Mouse (Mus musculus) forebrain, embryonic 15.5 days (tissue): ENCODE measurements around the gene Pygo2. TPM values are rescaled to one million over a fixed set of nuclear protein-coding genes. Genes with fewer than 3 reads are reported as not detected.

Source experiments
- ATAC-seq: fragments of 200-750 bp; cut with Nextera tagmentation; replicated peaks from 2 replicates; pipeline ENCODE4 v1.8.0; 2017; ENCODE audit warnings: mild to moderate bottlenecking, moderate TSS enrichment, moderate library complexity
- H3K27ac ChIP-seq: fragments of 300-500 bp; sonication (generic); replicated peaks from 2 replicates; pipeline ENCODE4 v1.5.1; 2015; ENCODE audit warnings: mild to moderate bottlenecking, inconsistent platforms
- H3K27me3 ChIP-seq: fragments of 300-500 bp; sonication (generic); 2 replicates; pipeline ENCODE4 v1.6.1; 2015; ENCODE audit warnings: inconsistent platforms
- H3K36me3 ChIP-seq: fragments of 300-500 bp; sonication (generic); 2 replicates; pipeline ENCODE4 v1.6.1; 2015; ENCODE audit warnings: mild to moderate bottlenecking, inconsistent platforms
- H3K4me1 ChIP-seq: fragments of 300-500 bp; sonication (generic); 2 replicates; pipeline ENCODE4 v1.6.1; 2015; ENCODE audit warnings: inconsistent platforms
- H3K4me2 ChIP-seq: fragments of 300-500 bp; sonication (generic); replicated peaks from 2 replicates; pipeline ENCODE4 v1.6.1; 2015; ENCODE audit warnings: mild to moderate bottlenecking, inconsistent platforms
- H3K4me3 ChIP-seq: fragments of 300-500 bp; sonication (generic); 2 replicates; pipeline ENCODE4 v1.5.1; 2015; ENCODE audit warnings: mild to moderate bottlenecking, inconsistent platforms
- H3K9ac ChIP-seq: fragments of 300-500 bp; sonication (generic); replicated peaks from 2 replicates; pipeline ENCODE4 v1.6.1; 2015; ENCODE audit warnings: mild to moderate bottlenecking, inconsistent platforms
- H3K9me3 ChIP-seq: fragments of 300-500 bp; sonication (generic); 2 replicates; pipeline ENCODE4 v1.6.1; 2016; ENCODE audit warnings: inconsistent platforms
- WGBS: fragments of 180-500 bp; shearing (Covaris S2); methylation state at CpG from one replicate; pipeline ENCODE4 v1.1.7; 2015; ENCODE audit warnings: mixed read lengths; 5-methylcytosine and 5-hydroxymethylcytosine counted together
- polyA plus RNA-seq: library from polyadenylated mRNA; unstranded; fragments of >200 nt; fragmentation: Nextera tagmentation; extraction: Ambion mirVana; gene quantifications from 2 replicates; pipeline ENCODE4 v1.2.1, GENCODE M21; 2015

Pygo2 gene
- polyA plus RNA-seq, 1 experiment from 2014 or later, result 41.5 TPM

DNA sequence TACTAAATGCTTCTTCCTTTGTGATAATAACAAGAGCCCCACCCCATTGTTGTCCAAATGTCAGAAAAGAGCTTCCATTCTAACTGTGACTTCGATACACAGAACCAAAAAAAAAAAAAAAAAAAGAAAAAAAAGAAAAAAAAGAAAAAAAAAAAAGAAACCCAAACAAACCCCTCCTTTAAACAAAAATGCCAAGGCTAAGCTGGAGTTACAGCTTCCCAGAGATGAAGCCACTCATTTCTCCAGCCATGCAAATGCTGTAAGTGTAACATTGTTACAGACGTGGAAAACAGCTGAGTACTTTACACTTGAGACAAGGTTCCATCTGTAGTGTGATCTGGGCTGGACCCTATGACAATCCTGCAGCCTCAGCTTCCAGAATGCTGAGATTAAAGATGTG is 12.9 kb upstream of the Pygo2 start:
- ATAC-seq, result no peak
- Histone ChIP-seq H3K9ac (peak overlapping the region; percentile 47), H3K27ac (peak overlapping the region; percentile 87), H3K27me3 (no peaks in the 10 kb centered on the region), H3K4me1 (peaks cover 45% of the 10 kb centered on the region), H3K4me3 (peak overlapping the region; percentile 58), H3K4me2 (peak overlapping the region; percentile 85), H3K9me3 (no peaks in the 10 kb centered on the region), H3K36me3 (peaks cover 20% of the 10 kb centered on the region)
- WGBS, result 14% methylated on average over 2 of the region's 2 CpGs

DNA sequence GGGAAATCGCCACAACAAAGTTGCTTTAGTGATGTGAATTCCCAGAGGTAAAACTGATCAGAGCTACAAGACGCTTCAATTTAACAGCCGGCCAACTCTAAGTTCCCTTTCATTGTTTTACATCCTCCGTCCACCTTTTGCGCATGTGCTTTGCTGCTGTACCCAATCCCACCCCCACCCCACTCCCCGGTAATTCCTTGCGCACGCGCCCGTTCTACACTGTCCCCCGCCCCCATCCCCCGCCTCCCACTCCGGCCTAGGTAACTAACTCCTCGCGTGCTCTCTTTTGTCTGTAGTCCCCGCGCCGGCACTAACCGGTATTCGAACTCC is 12.2 kb upstream of the Pygo2 start:
- peak overlapping the region; percentile 87 for H3K27ac ChIP-seq
- peak overlapping the region; percentile 85 for H3K4me2 ChIP-seq
- H3K9me3 ChIP-seq, result no peaks in the 10 kb centered on the region
- H3K4me3 ChIP-seq, result peak overlapping the region; percentile 58
- peak; percentile 59 for ATAC-seq
- H3K36me3 ChIP-seq, result peaks cover 20% of the 10 kb centered on the region
- peaks cover 43% of the 10 kb centered on the region for H3K4me1 ChIP-seq
- peak overlapping the region; percentile 47 for H3K9ac ChIP-seq
- under 1% methylated on average over 20 of the region's 20 CpGs for WGBS
- no peaks in the 10 kb centered on the region for H3K27me3 ChIP-seq

DNA sequence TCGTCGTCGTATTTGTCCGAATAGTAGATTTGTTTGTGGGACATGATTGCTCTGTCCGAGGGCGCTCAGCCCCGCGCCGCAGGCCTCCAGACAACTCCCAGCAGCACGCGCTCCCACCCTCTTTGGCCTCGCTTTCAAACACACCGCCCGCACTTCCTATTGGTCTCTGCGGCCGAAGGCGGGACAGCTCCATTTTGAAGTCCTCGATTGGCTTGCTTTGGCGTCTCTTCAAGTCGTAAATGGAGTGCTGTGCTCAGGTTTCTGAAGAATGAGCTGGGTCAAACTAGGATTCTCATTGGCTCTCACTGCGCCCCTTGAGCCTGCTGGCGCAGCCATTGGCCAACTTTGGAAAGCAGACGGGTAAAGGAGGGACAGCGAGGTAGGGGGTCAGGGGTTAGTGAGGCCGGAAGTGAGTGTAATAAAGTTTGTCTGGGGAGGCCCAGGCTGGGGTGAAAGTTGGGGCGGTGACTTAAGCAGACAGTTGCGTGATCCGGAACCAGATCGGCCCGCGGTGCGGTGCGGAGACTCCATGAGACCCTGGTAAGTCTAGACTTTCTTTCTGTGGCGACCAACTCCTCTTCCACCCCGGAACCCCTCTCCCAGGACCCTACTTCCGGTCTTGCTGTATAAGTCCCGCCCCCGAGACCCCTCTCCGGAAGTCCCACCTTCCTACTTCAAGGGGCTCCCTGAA is 11.7 kb upstream of the Pygo2 start, which contains the start of the genes Cks1b and Shc1:
Gene Cks1b, minus strand, starts transcription at position 214 of the 691 bp plus-strand sequence.
Gene Shc1, plus strand, starts transcription at position 274 of the 691 bp plus-strand sequence.
- Histone ChIP-seq H3K9ac (peak within 1 kb of the TSS; percentile 48), H3K4me1 (peaks cover 43% of the 10 kb centered on the region), H3K4me2 (peak within 1 kb of the TSS; percentile 85), H3K27ac (peak within 1 kb of the TSS; percentile 87), H3K36me3 (peaks cover 20% of the 10 kb centered on the region), H3K27me3 (no peaks in the 10 kb centered on the region), H3K4me3 (peak within 1 kb of the TSS; percentile 58), H3K9me3 (no peaks in the 10 kb centered on the region)
- under 1% methylated on average over 39 of the region's 39 CpGs for WGBS
- peak; percentile 95 for ATAC-seq

DNA sequence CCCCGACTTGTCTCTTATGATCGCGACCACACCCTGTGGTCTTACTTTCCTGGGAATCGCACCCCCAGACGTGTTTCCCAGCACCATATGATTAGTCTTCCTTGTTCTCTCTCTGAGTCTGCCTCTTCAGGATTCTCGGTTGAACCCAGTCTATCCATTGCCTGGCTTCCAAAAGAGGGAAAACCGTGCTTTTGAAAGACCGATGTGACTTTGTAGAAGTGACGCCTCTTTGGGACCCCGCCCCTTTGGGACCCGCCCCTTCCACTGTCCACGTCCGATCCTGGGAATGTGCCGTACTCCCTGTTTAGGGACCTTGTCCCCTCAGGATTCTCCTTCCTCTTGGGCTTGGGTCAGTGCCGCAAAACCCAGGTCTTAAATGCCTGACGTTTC is 11.2 kb upstream of the Pygo2 start:
- peaks cover 19% of the 10 kb centered on the region for H3K36me3 ChIP-seq
- H3K27ac ChIP-seq, result peak overlapping the region; percentile 87
- peak overlapping the region; percentile 85 for H3K4me2 ChIP-seq
- ATAC-seq, result peak; percentile 5; the same call in 1 of the 2 replicates
- H3K27me3 ChIP-seq, result no peaks in the 10 kb centered on the region
- H3K4me3 ChIP-seq, result peak overlapping the region; percentile 58
- H3K4me1 ChIP-seq, result peaks cover 43% of the 10 kb centered on the region
- H3K9me3 ChIP-seq, result no peaks in the 10 kb centered on the region
- WGBS, result 0% methylated on average over 16 of the region's 16 CpGs
- H3K9ac ChIP-seq, result peak overlapping the region; percentile 48

DNA sequence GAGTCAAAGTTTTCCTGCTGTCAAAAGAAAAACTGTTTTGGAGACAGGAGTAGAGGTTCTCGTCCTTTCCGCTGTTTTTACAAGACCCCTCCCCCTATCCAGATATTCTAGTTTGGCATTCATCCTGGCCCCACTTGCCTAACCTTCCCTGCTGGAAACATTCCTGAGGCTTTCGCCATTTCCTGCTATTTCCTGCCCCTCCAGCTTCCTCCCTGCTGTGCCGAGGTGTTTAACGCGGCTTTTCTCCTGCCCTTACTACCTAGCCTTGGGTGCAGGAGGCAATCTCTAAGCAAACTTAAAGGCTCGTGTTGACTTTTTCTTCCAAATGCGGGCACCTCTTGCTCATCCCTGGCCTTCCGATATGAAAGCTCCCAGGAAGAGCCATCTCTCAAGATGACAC is 10.4 kb upstream of the Pygo2 start:
- Histone ChIP-seq H3K27ac (peak overlapping the region; percentile 87), H3K4me1 (peaks cover 43% of the 10 kb centered on the region), H3K4me3 (peak overlapping the region; percentile 58), H3K9me3 (no peaks in the 10 kb centered on the region), H3K36me3 (peaks cover 12% of the 10 kb centered on the region), H3K27me3 (no peaks in the 10 kb centered on the region), H3K4me2 (peak overlapping the region; percentile 85), H3K9ac (peak overlapping the region; percentile 48)
- ATAC-seq, result no peak
- WGBS, result 6% methylated on average over 9 of the region's 9 CpGs

DNA sequence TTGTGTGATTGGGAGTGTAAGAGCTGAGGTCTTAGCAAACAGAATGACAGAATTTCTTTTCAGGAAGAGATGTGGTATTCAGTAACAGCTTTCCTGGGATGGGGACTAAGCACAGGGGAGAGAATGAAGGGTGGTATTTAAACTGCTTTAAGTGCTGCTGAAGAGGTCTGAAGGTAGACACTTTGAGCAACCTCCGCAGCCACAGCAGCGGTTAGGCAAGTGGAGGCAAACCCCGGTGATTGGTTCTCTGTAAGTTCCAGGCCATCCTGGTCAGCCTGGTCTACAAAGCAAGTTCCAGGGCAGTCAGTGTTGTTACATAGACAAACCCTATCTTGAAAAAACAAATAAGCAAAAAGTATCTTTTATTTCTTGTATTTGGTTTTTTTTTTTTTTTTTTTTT is 10.0 kb upstream of the Pygo2 start:
- Histone ChIP-seq H3K27ac (peak overlapping the region; percentile 87), H3K4me2 (peak overlapping the region; percentile 85), H3K36me3 (peaks cover 8% of the 10 kb centered on the region), H3K4me3 (peak overlapping the region; percentile 58), H3K27me3 (no peaks in the 10 kb centered on the region), H3K4me1 (peaks cover 43% of the 10 kb centered on the region), H3K9ac (peak overlapping the region; percentile 48), H3K9me3 (no peaks in the 10 kb centered on the region)
- WGBS, result 28% methylated on average over 3 of the region's 3 CpGs
- ATAC-seq, result no peak

DNA sequence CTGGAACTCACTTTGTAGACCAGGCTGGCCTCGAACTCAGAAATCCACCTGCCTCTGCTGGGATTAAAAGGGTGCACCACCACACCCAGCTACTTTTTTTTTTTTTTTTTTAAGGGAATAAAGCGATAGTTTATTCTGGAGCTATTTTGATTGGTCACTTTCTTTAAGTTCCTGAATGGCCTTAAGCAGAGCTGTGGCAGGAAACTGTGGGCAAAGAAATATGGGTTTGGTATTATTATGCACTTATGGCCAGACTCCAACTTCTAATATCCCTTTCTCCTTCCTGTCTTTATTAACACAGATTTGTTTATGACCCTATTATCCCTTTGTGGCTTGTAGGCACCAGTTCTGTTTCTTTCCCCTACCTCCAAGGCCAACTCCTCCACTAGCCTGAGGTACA is 9.6 kb upstream of the Pygo2 start:
- no peaks in the 10 kb centered on the region for H3K9me3 ChIP-seq
- peaks cover 43% of the 10 kb centered on the region for H3K4me1 ChIP-seq
- H3K27ac ChIP-seq, result no peak overlapping the region
- 73% methylated on average over 2 of the region's 2 CpGs for WGBS
- H3K4me3 ChIP-seq, result no peak overlapping the region
- H3K27me3 ChIP-seq, result no peaks in the 10 kb centered on the region
- no peak overlapping the region for H3K9ac ChIP-seq
- no peak overlapping the region for H3K4me2 ChIP-seq
- 0 out of 2 replicates have a peak, but pooled peaks cover 5% of the 10 kb centered on the region for H3K36me3 ChIP-seq
- ATAC-seq, result no peak

DNA sequence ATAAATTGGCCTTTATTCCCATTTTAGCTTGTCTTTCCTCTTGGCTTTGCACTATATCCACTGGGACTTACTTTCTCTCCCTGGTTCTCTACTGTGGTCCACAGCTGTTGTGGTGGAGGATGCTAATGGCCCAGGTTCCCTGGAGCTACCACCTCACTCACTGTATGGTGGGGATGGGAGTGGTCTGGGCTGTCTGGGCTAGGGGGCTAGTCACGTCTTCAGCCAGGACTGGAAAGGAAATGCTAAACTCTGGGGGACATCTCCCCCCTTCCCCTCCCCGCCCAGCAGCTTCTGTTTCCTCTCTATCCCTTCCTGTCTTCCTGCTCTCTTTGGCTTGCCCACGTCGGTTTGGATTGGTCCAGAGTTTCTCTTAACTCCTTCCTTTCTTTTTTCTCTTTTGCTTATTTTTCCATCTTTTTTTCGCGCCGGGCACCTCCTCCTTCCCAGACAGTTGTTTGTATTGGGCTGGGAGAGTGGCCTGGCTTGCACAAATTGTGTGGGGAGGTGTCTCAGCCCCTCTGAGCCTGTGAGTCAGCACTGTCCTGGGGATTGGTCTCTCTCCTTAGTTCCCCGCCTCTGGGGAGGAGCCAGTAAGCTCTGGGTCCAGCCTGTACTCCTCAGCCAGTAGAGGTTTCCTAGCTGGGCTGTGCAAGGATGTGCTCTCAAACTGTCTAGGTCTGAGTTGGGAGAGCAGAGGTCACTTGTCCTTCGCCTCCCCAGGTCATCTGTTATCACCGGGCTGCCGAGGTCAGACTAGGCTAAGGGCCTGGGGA is 8.8 kb upstream of the Pygo2 start:
- no peak overlapping the region for H3K27ac ChIP-seq
- ATAC-seq, result 0 out of 2 replicates have a peak, but pooled peaks have one; percentile 23
- WGBS, result 6% methylated on average over 11 of the region's 11 CpGs
- peak overlapping the region; percentile 40 for H3K9ac ChIP-seq
- H3K4me2 ChIP-seq, result peak overlapping the region; percentile 43
- peak overlapping the region; percentile 27 for H3K4me3 ChIP-seq
- H3K36me3 ChIP-seq, result no peaks in the 10 kb centered on the region
- no peaks in the 10 kb centered on the region for H3K27me3 ChIP-seq
- no peaks in the 10 kb centered on the region for H3K9me3 ChIP-seq
- H3K4me1 ChIP-seq, result peaks cover 41% of the 10 kb centered on the region

DNA sequence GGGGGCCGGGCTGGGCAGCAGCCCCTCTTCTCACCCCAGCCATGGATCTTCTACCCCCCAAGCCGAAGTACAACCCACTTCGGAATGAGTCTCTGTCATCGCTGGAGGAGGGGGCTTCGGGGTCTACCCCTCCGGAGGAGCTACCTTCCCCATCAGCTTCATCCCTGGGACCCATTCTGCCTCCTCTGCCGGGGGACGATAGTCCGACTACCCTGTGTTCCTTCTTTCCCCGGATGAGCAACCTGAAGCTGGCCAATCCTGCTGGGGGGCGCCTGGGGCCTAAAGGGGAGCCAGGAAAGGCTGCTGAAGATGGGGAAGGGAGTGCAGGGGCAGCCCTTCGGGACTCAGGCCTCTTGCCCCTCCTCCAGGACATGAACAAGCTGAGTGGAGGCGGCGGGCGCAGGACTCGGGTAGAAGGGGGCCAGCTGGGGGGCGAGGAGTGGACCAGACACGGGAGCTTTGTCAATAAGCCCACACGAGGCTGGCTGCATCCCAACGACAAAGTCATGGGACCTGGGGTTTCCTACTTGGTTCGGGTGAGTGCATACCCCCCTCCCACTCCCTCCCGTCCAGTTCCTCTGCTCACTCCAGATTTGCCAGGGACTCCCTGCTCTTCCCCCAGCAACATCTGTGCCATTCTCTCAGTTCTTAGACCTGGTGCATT is 8.1 kb upstream of the Pygo2 start:
- Histone ChIP-seq H3K9me3 (no peaks in the 10 kb centered on the region), H3K4me2 (peak overlapping the region; percentile 43), H3K9ac (peak overlapping the region; percentile 40), H3K27me3 (no peaks in the 10 kb centered on the region), H3K36me3 (no peaks in the 10 kb centered on the region), H3K4me3 (peak overlapping the region; percentile 27), H3K4me1 (peaks cover 34% of the 10 kb centered on the region), H3K27ac (no peak overlapping the region)
- 7% methylated on average over 22 of the region's 22 CpGs for WGBS
- no peak for ATAC-seq

DNA sequence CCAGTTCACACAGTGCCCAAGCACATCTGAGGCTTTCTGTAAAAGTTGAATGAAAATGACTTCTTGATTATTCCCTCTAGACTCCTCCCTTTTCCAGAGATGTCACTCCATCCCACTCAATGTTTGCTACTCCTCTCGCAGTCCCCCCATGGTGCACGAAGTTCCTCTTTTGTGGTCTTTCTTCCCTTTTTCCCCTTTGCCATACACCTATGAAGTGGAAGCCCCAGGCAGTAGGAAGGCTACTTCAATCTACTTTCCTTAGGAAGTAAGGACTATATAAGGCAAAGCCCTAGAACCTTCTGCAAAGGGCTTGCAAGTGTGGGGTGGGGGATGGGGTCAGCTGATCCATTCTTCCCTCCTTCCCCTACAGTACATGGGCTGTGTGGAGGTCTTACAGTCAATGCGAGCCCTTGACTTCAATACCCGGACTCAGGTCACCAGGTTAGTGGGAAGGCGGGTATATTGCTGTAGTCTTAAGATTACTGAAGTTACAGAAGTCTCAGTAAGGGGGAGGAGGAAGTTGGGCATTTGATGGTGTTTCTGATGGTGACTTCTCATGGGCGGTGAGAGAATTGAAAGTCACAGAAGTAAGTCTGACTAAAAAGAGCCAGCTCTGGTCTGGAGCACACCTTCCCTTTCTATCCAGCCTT is 7.3 kb upstream of the Pygo2 start:
- no peak overlapping the region for H3K9ac ChIP-seq
- H3K4me3 ChIP-seq, result no peak overlapping the region
- WGBS, result 81% methylated on average over 6 of the region's 6 CpGs
- no peaks in the 10 kb centered on the region for H3K9me3 ChIP-seq
- peaks cover 27% of the 10 kb centered on the region for H3K4me1 ChIP-seq
- no peaks in the 10 kb centered on the region for H3K27me3 ChIP-seq
- H3K4me2 ChIP-seq, result peak overlapping the region; percentile 43; the same call in 1 of the 2 replicates
- no peaks in the 10 kb centered on the region; the same call in 1 of the 2 replicates for H3K36me3 ChIP-seq
- ATAC-seq, result no peak
- no peak overlapping the region for H3K27ac ChIP-seq

DNA sequence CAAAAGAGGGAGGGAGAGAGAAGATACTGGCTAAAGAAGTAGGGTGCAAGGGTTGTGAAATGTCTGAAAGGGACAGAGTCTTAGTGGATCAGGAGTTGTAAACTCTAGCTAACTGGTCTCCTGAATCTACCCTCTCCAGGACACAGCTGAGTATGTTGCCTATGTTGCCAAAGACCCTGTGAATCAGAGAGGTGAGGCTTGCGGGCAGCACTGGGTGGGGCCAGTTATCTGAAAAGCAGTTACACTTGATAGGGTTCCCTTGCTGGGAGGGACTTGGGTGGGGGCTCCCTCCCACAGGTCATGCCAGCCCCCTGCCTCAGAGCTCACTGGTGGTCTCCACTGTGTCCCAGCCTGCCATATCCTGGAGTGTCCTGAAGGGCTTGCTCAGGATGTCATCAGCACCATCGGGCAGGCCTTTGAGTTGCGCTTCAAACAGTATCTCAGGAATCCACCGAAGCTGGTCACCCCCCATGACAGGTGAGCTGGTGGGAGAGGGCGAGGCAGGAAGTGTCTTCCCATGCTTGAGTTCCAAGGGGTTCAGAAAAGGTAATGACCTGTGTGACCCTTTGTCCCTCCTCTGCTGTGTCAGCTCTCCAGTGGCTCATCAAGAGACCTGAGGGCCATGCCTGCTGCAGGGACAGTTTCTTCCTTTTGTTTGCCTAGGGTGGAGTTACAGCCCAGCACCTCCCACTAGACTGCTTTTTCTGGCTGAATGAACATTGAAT is 5.4 kb upstream of the Pygo2 start:
- Histone ChIP-seq H3K9ac (no peak overlapping the region), H3K4me3 (no peak overlapping the region), H3K4me1 (peaks cover 22% of the 10 kb centered on the region), H3K27me3 (no peaks in the 10 kb centered on the region), H3K36me3 (no peaks in the 10 kb centered on the region; the same call in 1 of the 2 replicates), H3K9me3 (no peaks in the 10 kb centered on the region), H3K4me2 (no peak overlapping the region), H3K27ac (no peak overlapping the region)
- no peak for ATAC-seq
- WGBS, result 88% methylated on average over 5 of the region's 5 CpGs
